Mouse (Mus musculus) MN1 (cell line): Measurements from ENCODE around the gene Ttc7b.

Source experiments
- DNase-seq: peaks from one replicate; pipeline ENCODE4 v3.0.0-alpha.2; 2016; ENCODE audit warnings: low spot score

The Ttc7b gene

DNA sequence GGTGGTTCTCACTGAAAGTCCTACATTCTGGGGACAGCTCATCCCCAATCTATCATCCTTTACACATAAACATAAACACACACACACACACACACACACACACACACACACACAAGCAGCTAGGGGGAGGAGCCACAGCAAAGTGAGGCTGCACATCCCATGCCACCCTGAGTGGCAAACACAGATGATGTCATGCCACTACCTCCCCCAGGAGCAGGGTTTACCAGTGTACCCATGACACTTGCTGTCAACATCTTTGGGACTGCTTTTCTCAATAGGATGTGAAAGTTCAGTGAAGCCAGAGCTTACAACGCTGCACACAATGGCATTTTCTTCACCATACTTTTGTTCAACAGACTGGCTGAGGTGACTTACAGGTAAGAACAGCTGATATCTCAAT lies 140.8 kb downstream of the Ttc7b start:
- DNase-seq = no peak

DNA sequence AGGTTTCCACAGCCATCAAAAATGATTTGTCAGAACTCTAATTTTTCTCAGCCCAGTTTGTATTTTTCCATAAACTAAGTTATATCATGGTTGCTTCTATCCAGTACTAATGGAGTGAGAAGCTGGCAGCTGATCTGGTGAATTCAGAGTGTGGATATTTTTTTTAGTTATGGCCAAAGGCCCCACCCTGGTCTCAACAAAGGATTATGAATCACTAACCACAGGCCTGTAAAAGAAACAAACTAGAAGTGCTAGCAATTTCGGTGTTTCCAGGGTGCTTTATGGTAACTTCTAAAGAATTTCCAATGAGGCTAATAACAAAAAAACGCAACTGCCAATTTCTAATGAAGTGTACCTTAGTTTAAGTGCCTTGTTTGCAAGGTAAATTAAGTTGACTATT lies 142.4 kb downstream of the Ttc7b start:
- DNase-seq = no peak

DNA sequence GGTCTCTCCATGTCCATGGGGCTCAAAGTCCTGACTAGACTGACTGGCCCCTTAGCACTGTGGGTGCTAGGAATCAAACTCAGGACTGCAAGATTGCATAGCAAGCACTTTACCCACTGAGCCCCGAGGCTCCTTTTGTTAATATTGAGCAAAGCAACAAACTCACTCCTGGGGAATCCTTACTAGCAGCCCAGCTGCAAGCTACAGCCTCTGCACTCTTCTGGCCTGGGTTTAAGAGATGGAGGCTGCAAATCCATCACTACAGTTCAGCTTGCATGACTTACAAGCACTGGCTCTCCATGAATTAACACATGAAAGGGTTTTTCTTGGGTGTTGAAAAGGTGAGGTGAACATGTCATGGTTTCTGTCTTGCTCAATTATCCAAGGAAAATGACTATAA lies 142.8 kb downstream of the Ttc7b start:
- no peak for DNase-seq

GRCm38 (mm10) chr12:100375801-100376200 lies 144.8 kb downstream of the Ttc7b start:
- no peak for DNase-seq

- no peak for DNase-seq
Measured at GRCm38 (mm10) chr12:100372785-100373184, 147.8 kb downstream of the Ttc7b start.

- DNase-seq = no peak
Measured at GRCm38 (mm10) chr12:100372015-100372414, 148.6 kb downstream of the Ttc7b start.

DNA sequence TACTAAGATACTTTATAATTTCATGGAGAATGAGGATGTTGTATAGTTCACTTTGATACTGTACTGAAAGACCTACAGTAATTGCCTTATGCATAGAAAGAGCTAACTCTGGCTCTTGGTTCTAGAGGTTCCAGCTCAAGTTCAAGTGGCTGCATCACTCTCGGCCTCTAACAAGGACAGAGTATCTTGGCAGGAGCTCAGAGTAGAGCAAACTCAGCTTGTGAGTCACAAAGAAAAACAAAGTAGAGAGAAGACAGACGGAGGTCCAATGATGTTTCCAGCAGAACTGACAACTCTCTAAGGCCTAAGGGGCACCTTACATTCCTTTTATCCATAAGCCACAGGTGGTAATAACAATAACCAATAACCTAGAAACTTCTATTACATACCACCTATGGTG lies 150.8 kb downstream of the Ttc7b start:
- DNase-seq = no peak

GRCm38 (mm10) chr12:100369220-100369619 lies 151.4 kb downstream of the Ttc7b start:
- DNase-seq = no peak

DNA sequence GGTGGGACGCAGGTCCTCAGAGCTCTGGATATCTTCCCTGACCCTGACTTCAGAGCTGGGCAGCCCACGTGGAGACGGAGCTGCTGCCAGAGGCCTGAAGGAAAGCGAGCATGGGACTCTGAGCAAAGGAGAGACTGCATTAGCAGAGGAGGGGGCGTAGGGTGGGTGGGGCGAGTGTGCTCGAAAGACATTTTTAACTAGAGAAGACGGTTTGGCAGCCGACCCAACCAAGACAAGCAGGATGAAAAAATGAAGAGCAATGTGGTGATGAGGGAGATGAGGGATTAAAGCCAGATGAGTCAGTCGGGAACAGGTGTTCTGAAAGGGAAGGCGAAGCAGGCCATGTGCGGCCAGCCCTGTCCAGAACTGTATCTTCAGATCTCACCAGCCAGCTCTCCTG lies 159.3 kb downstream of the Ttc7b start:
- DNase-seq = peak; percentile 62

DNA sequence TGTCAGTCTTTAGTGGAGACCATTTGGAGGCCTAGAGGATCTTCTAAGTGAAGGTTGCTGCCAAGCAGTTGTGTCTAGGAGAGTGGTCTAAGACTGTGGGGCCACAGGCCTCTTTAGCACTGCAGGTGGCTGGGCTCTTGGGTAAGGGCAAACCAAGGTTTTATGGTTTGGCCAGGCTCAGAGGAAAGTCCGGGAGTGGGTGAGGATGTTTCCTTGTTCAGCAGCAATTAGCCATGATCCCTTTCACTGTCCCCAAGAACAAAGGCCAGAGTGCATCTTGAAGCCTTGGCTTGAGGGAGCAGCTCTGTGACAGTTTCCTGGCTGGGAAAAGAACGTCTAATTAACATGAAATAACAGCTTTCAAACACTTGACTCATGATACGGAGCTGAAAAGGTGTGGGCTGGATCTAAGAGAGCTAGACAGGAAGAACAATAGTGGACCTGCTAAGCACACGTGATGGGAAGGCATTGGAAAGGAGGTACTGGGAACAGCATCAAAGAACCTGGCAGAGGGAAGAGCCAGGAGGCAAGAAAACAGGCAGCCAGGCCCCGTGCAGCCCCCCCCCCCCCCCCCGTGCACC lies 162.5 kb downstream of the Ttc7b start:
- no peak for DNase-seq

DNA sequence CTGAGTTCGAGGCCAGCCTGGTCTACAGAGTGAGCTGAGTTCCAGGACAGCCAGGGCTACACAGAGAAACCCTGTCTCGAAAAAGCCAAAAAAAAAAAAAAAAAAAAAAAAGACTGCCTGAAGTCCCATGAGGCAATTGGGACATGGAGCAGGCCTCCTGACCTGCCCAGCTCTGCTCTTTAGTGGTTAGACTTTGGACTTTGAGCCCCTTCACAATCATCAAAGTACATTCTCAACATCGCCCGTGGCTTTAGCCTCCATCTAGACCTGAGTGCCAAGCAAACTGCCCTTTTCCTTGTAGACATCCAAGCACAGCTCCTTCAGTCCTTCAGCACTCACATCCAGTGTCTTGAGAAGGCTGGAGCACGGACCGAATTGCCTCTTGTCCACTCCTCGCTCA lies 164.2 kb downstream of the Ttc7b start:
- no peak for DNase-seq

- DNase-seq = no peak
Measured at GRCm38 (mm10) chr12:100355565-100355964, 165.1 kb downstream of the Ttc7b start.

GRCm38 (mm10) chr12:100353954-100354353 lies 166.7 kb downstream of the Ttc7b start:
- DNase-seq = peak; percentile 8

DNA sequence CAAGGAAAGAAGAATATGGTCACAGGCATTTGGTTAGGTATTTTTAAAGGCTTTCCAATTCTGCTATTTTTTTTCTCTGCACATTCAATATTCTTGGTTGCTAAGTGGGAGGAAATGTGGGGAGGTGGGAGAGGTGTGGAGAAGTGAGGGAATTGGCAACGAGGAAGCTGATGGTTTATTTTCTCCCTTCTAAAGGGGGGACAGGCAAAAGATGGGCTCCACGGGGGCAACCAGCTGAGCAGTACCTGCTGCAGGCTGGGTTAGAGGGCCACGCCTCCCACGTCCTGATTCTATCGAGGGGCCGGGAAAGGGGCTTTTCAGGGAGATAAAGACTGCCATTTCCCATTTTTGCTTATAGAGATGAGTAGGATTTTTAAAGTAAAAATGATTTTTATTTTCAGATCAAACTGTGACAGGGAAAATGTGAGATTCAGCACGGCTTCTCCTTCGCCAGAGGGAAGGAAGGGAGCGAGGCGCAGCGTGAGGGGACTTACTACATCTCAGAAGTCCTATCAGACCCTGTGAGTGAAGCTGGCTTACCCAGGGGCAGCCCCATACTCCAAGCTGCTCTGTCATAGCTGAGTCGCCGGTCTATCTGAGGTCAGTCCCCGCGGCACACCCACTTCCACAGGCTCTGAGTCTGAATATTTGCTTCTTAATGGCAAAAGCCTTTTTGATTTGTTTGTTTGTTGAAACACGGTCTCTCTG lies 167.4 kb downstream of the Ttc7b start:
- no peak for DNase-seq

GRCm38 (mm10) chr12:100352094-100352493 lies 168.5 kb downstream of the Ttc7b start:
- DNase-seq = no peak

DNA sequence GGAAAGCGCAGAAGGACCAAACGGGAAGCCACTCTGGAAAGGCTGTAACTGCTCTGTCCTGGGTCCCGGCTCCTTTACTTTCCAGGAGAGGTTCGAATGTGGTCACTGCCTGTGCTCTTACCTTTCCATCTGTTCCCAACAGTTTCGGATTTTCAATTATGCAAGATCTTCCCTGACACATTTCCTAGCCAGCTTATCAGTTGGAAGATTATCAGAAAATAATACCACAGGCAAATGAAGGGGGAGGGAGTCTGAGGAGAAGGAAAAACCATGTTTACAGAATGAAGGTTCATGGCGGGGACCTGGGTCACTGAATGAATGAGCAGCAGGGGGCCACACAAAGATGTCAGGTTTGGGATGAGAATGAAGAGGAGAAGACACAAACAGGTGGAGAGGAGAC lies 177.1 kb downstream of the Ttc7b start:
- no peak for DNase-seq

- DNase-seq = peak; percentile 9
Measured at GRCm38 (mm10) chr12:100341614-100342013, 179.0 kb downstream of the Ttc7b start.

DNA sequence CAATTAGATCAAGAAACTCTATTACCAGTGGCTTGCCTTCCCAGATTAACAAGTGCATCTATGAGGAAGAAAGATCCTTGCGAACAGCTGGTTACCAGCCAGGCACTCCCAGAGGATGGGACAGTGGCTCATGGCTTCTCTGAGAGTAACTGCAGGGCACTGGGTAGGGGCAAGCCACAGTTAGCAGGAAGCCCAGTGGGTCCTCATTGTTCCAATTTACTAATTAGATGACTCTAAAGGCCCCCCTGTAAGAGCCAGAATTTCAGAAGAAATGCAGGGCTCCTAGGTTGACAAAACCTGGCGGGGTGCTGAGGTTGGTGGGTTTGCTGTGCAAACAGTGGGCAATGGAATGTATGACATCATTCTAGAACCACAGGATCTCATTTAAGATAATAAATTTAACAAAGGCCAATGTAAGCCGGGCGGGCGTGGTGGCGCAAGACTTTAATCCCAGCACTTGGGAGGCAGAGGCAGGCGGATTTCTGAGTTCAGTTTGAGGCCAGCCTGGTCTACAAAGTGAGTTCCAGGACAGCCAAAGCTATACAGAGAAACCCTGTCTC lies 179.6 kb downstream of the Ttc7b start:
- no peak for DNase-seq

- DNase-seq = peak; percentile 21
Measured at GRCm38 (mm10) chr12:100338055-100338454, 182.6 kb downstream of the Ttc7b start.

- DNase-seq = peak; percentile 59
Measured at GRCm38 (mm10) chr12:100337351-100338018, 183.1 kb downstream of the Ttc7b start.

GRCm38 (mm10) chr12:100336241-100336640 lies 184.4 kb downstream of the Ttc7b start:
- DNase-seq = peak; percentile 29

GRCm38 (mm10) chr12:100331806-100332205 lies 188.8 kb downstream of the Ttc7b start:
- DNase-seq = no peak

DNA sequence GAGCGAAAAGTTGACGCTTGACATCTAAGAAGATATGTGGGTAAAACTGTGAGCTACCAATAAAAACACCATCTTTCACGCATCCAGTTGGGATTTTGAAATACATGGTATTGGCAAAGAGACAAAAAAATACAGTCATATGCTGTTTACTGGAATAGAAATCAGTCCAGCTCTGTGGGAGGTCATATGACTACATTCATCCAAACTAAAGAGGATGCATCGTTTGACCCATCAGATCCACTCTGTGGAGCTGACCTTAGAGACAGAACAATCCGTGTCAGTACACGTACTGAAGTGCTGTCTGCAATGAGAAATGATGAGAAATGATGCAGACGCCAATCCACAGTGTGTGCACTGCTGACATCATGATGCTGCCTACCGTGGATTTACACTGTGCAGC lies 190.4 kb downstream of the Ttc7b start:
- no peak for DNase-seq
